Mouse (Mus musculus) thymus, adult 2 months (tissue): ENCODE measurements around the gene Acsl3.

Source experiments
- CTCF ChIP-seq: fragments of 200-500 bp; IDR thresholded peaks from 2 replicates; pipeline ENCODE4 v1.5.1; 2012; ENCODE audit warnings: mild to moderate bottlenecking, control low read depth, low read length, moderate library complexity, borderline replicate concordance; ENCODE audit not compliant: control insufficient read depth, poor library complexity, insufficient read depth; ENCODE audit errors: extremely low read depth
- POLR2A ChIP-seq: fragments of 200-500 bp; IDR thresholded peaks from 2 replicates; pipeline ENCODE4 v1.6.1; 2012; ENCODE audit warnings: mild to moderate bottlenecking, low read length, control low read depth, moderate library complexity; ENCODE audit not compliant: control insufficient read depth, poor library complexity, insufficient read depth; ENCODE audit errors: extremely low read depth

DNA sequence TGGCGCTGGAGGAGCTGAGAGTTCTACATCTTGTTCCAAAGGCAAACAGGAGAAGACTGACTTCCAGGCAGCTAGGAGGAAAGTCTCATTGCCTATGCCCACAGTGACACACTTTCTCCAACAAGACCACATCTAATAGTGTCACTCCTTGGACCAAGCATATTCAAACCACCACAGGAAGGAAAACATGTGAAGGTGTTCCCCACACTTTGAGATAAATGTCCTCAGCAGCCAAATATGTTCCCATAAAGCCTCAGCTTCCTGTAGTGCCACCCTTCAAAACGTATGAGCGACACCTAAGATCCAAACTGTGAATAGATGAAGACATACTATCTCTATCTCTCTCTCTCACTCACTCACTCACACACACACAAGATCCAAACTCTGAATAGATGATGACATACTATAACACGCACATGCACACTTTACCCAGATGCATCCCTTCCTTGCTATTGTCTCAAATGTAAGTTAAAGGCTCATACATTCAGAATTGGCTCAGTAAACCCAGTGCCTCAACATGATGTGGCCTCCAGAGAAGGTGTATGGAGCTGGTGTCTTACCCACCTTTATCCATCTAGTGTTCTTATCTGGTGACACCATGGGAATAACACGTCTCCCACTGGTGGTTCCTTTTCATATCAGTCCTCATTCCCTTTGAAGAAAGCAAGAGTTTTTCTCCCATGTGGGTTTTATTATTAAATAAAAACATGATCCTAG lies 53.1 kb downstream of the Acsl3 start:
- TF ChIP-seq CTCF: no peak
- no peak for TF ChIP-seq POLR2A
